Mouse (Mus musculus): ENCODE measurements around the gene Cpne5. TPM values are rescaled to one million over a fixed set of nuclear protein-coding genes. Genes with fewer than 3 reads are reported as not detected.

Gene Cpne5
- polyA plus RNA-seq, 1 experiment from 2014 or later: 12.9 TPM

GRCm38 (mm10) chr17:29188989-29189388 lies 49.0 kb downstream of the Cpne5 start:
- DNase-seq (ENCODE audit: low spot score) (no peak), ATAC-seq (replicated peaks; ENCODE audit: low FRiP score, low TSS enrichment, low read depth) (no peak)
- WGBS: 12% methylated on average over 12 of the region's 12 CpGs
- Histone ChIP-seq H3K36me3 (ENCODE audit: control insufficient read depth, insufficient read depth, low read length) (no peaks in the 10 kb centered on the region), H3K9ac (ENCODE audit: low read length) (no peak overlapping the region), H3K4me2 (ENCODE audit: low read length) (peak overlapping the region; percentile 20; the same call in 1 of the 2 replicates), H3K9me3 (ENCODE audit: control insufficient read depth, low read length) (no peaks in the 10 kb centered on the region), H3K4me3 (ENCODE audit: low read depth, low read length) (no peak overlapping the region), H3K4me1 (replicated peaks; ENCODE audit: control insufficient read depth, insufficient read depth, low read length) (peaks cover 8% of the 10 kb centered on the region), H3K27me3 (replicated peaks; ENCODE audit: control insufficient read depth, insufficient read depth, low read length) (no peaks in the 10 kb centered on the region), H3K27ac (ENCODE audit: low read depth) (no peak overlapping the region)

GRCm38 (mm10) chr17:29186989-29187859 lies 50.7 kb downstream of the Cpne5 start:
- Histone ChIP-seq H3K9ac (ENCODE audit: low read length) (no peak overlapping the region), H3K27me3 (replicated peaks; ENCODE audit: control insufficient read depth, insufficient read depth, low read length) (no peaks in the 10 kb centered on the region), H3K4me3 (ENCODE audit: low read depth, low read length) (no peak overlapping the region), H3K9me3 (ENCODE audit: control insufficient read depth, low read length) (no peaks in the 10 kb centered on the region), H3K4me2 (ENCODE audit: low read length) (no peak overlapping the region), H3K4me1 (replicated peaks; ENCODE audit: control insufficient read depth, insufficient read depth, low read length) (peaks cover 8% of the 10 kb centered on the region), H3K36me3 (ENCODE audit: control insufficient read depth, insufficient read depth, low read length) (no peaks in the 10 kb centered on the region), H3K27ac (ENCODE audit: low read depth) (no peak overlapping the region)
- ATAC-seq (replicated peaks; ENCODE audit: low FRiP score, low TSS enrichment, low read depth): no peak
- 56% methylated on average over 10 of the region's 10 CpGs for WGBS
- no peak for DNase-seq (ENCODE audit: low spot score)

GRCm38 (mm10) chr17:29185376-29186046 lies 52.5 kb downstream of the Cpne5 start:
- 30% methylated on average over 7 of the region's 7 CpGs for WGBS
- H3K4me3 ChIP-seq (ENCODE audit: low read depth, low read length): no peak overlapping the region
- DNase-seq (ENCODE audit: low spot score) (no peak), ATAC-seq (replicated peaks; ENCODE audit: low FRiP score, low TSS enrichment, low read depth) (no peak)
- H3K27me3 ChIP-seq (replicated peaks; ENCODE audit: control insufficient read depth, insufficient read depth, low read length): no peaks in the 10 kb centered on the region
- no peaks in the 10 kb centered on the region for H3K36me3 ChIP-seq (ENCODE audit: control insufficient read depth, insufficient read depth, low read length)
- no peak overlapping the region for H3K9ac ChIP-seq (ENCODE audit: low read length)
- peaks cover 8% of the 10 kb centered on the region for H3K4me1 ChIP-seq (replicated peaks; ENCODE audit: control insufficient read depth, insufficient read depth, low read length)
- H3K27ac ChIP-seq (ENCODE audit: low read depth): no peak overlapping the region
- no peak overlapping the region for H3K4me2 ChIP-seq (ENCODE audit: low read length)
- no peaks in the 10 kb centered on the region for H3K9me3 ChIP-seq (ENCODE audit: control insufficient read depth, low read length)

GRCm38 (mm10) chr17:29183162-29183561 lies 54.8 kb downstream of the Cpne5 start:
- Histone ChIP-seq H3K4me2 (ENCODE audit: low read length) (no peak overlapping the region), H3K36me3 (ENCODE audit: control insufficient read depth, insufficient read depth, low read length) (no peaks in the 10 kb centered on the region), H3K4me1 (replicated peaks; ENCODE audit: control insufficient read depth, insufficient read depth, low read length) (peaks cover 8% of the 10 kb centered on the region), H3K27me3 (replicated peaks; ENCODE audit: control insufficient read depth, insufficient read depth, low read length) (no peaks in the 10 kb centered on the region), H3K9ac (ENCODE audit: low read length) (no peak overlapping the region), H3K4me3 (ENCODE audit: low read depth, low read length) (no peak overlapping the region), H3K27ac (ENCODE audit: low read depth) (no peak overlapping the region), H3K9me3 (ENCODE audit: control insufficient read depth, low read length) (no peaks in the 10 kb centered on the region)
- WGBS: 68% methylated on average over 11 of the region's 11 CpGs
- ATAC-seq (replicated peaks; ENCODE audit: low FRiP score, low TSS enrichment, low read depth) (no peak), DNase-seq (ENCODE audit: low spot score) (no peak)

- no peak overlapping the region for H3K4me2 ChIP-seq (ENCODE audit: low read length)
- no peaks in the 10 kb centered on the region for H3K36me3 ChIP-seq (ENCODE audit: control insufficient read depth, insufficient read depth, low read length)
- no peak overlapping the region for H3K4me3 ChIP-seq (ENCODE audit: low read depth, low read length)
- H3K4me1 ChIP-seq (replicated peaks; ENCODE audit: control insufficient read depth, insufficient read depth, low read length): peaks cover 11% of the 10 kb centered on the region
- H3K27ac ChIP-seq (ENCODE audit: low read depth): no peak overlapping the region
- DNase-seq (ENCODE audit: low spot score) (no peak), ATAC-seq (replicated peaks; ENCODE audit: low FRiP score, low TSS enrichment, low read depth) (no peak)
- no peaks in the 10 kb centered on the region for H3K9me3 ChIP-seq (ENCODE audit: control insufficient read depth, low read length)
- H3K9ac ChIP-seq (ENCODE audit: low read length): no peak overlapping the region
- 87% methylated on average over 5 of the region's 5 CpGs for WGBS
- H3K27me3 ChIP-seq (replicated peaks; ENCODE audit: control insufficient read depth, insufficient read depth, low read length): no peaks in the 10 kb centered on the region
Measured at GRCm38 (mm10) chr17:29181751-29182150, 56.2 kb downstream of the Cpne5 start.

- no peak overlapping the region for H3K4me2 ChIP-seq (ENCODE audit: low read length)
- no peaks in the 10 kb centered on the region for H3K9me3 ChIP-seq (ENCODE audit: control insufficient read depth, low read length)
- no peak for DNase-seq (ENCODE audit: low spot score)
- H3K27ac ChIP-seq (ENCODE audit: low read depth): peak overlapping the region; percentile 51; the same call in 1 of the 2 replicates
- no peaks in the 10 kb centered on the region for H3K27me3 ChIP-seq (replicated peaks; ENCODE audit: control insufficient read depth, insufficient read depth, low read length)
- no peaks in the 10 kb centered on the region for H3K36me3 ChIP-seq (ENCODE audit: control insufficient read depth, insufficient read depth, low read length)
- 38% methylated on average over 4 of the region's 4 CpGs for WGBS
- H3K4me3 ChIP-seq (ENCODE audit: low read depth, low read length): no peak overlapping the region
- H3K9ac ChIP-seq (ENCODE audit: low read length): no peak overlapping the region
- ATAC-seq (replicated peaks; ENCODE audit: low FRiP score, low TSS enrichment, low read depth): no peak
- H3K4me1 ChIP-seq (replicated peaks; ENCODE audit: control insufficient read depth, insufficient read depth, low read length): peaks cover 14% of the 10 kb centered on the region
Measured at GRCm38 (mm10) chr17:29180406-29181127, 57.4 kb downstream of the Cpne5 start.

- Histone ChIP-seq H3K9me3 (ENCODE audit: control insufficient read depth, low read length) (no peaks in the 10 kb centered on the region), H3K27ac (ENCODE audit: low read depth) (no peak overlapping the region), H3K4me1 (replicated peaks; ENCODE audit: control insufficient read depth, insufficient read depth, low read length) (peaks cover 8% of the 10 kb centered on the region; the same call in 1 of the 2 replicates), H3K4me3 (ENCODE audit: low read depth, low read length) (no peak overlapping the region), H3K36me3 (ENCODE audit: control insufficient read depth, insufficient read depth, low read length) (no peaks in the 10 kb centered on the region), H3K27me3 (replicated peaks; ENCODE audit: control insufficient read depth, insufficient read depth, low read length) (no peaks in the 10 kb centered on the region), H3K9ac (ENCODE audit: low read length) (no peak overlapping the region), H3K4me2 (ENCODE audit: low read length) (no peak overlapping the region)
- WGBS: 85% methylated on average over 6 of the region's 6 CpGs
- DNase-seq (ENCODE audit: low spot score): no peak
- ATAC-seq (replicated peaks; ENCODE audit: low FRiP score, low TSS enrichment, low read depth): no peak; the same call in 1 of the 2 replicates
Measured at GRCm38 (mm10) chr17:29179917-29180316, 58.0 kb downstream of the Cpne5 start.

GRCm38 (mm10) chr17:29178503-29179059 lies 59.4 kb downstream of the Cpne5 start:
- no peak overlapping the region for H3K4me3 ChIP-seq (ENCODE audit: low read depth, low read length)
- no peak for DNase-seq (ENCODE audit: low spot score)
- H3K27ac ChIP-seq (ENCODE audit: low read depth): no peak overlapping the region
- no peaks in the 10 kb centered on the region for H3K27me3 ChIP-seq (replicated peaks; ENCODE audit: control insufficient read depth, insufficient read depth, low read length)
- no peak for ATAC-seq (replicated peaks; ENCODE audit: low FRiP score, low TSS enrichment, low read depth)
- H3K9ac ChIP-seq (ENCODE audit: low read length): no peak overlapping the region
- peaks cover 8% of the 10 kb centered on the region; the same call in 1 of the 2 replicates for H3K4me1 ChIP-seq (replicated peaks; ENCODE audit: control insufficient read depth, insufficient read depth, low read length)
- no peaks in the 10 kb centered on the region for H3K36me3 ChIP-seq (ENCODE audit: control insufficient read depth, insufficient read depth, low read length)
- WGBS: 77% methylated on average over 9 of the region's 9 CpGs
- no peak overlapping the region for H3K4me2 ChIP-seq (ENCODE audit: low read length)
- H3K9me3 ChIP-seq (ENCODE audit: control insufficient read depth, low read length): no peaks in the 10 kb centered on the region
